Mouse (Mus musculus): ENCODE results near the gene Fmo3.

- TF ChIP-seq CTCF (IDR thresholded peaks at IDR 0.05; ENCODE audit: low read depth, low read length) (no peak), TAL1 (conservative IDR thresholded peaks at IDR 0.05; ENCODE audit: low read depth, low read length) (no peak), GATA1 (IDR thresholded peaks at IDR 0.05; ENCODE audit: borderline replicate concordance, low read length) (no peak), POLR2AphosphoS5 (IDR thresholded peaks at IDR 0.05; ENCODE audit: insufficient replicate concordance, low read depth, low read length) (no peak)
Measured at GRCm38 (mm10) chr1:162986121-162986748, 1.9 kb upstream of the Fmo3 start.

Data from G1E (cell line).